Comparison of ENCODE assay signal across 8 mouse cellular contexts in genomic region chr9:77655935-77656288, GRCm38 (mm10). TPM values are rescaled to one million over a fixed set of nuclear protein-coding genes. Genes with fewer than 3 reads are reported as not detected.
DNase-seq lines count a peak whose midpoint lies in the region; ATAC-seq and TF ChIP-seq lines count a peak whose summit lies in the region.

No protein-coding gene starts in this region.

- TF ChIP-seq EP300 in liver, postnatal 0 days (IDR thresholded peaks at IDR 0.05; ENCODE audit: low read depth), result no peak

- peak overlapping the region; percentile 58 for H3K4me3 ChIP-seq in embryonic facial prominence, embryonic 11.5 days (ENCODE audit: low read depth, low read length)
- peak overlapping the region; percentile 56 for H3K4me3 ChIP-seq in heart, embryonic 15.5 days
- peak overlapping the region; percentile 55 for H3K4me3 ChIP-seq in liver, postnatal 0 days (ENCODE audit: low read depth, low read length)
- peak overlapping the region; percentile 61 for H3K4me3 ChIP-seq in neural tube, embryonic 14.5 days (ENCODE audit: low read depth, low read length)

- WGBS in embryonic facial prominence, embryonic 11.5 days, result 0% methylated on average over 7 of the region's 7 CpGs
- WGBS in heart, embryonic 15.5 days, result 4% methylated on average over 7 of the region's 7 CpGs
- under 1% methylated on average over 7 of the region's 7 CpGs for WGBS in liver, postnatal 0 days (ENCODE audit: insufficient replicate concordance)
- WGBS in neural tube, embryonic 14.5 days, result under 1% methylated on average over 7 of the region's 7 CpGs

- no peaks in the 10 kb centered on the region; the same call in 1 of the 2 replicates for H3K4me1 ChIP-seq in embryonic facial prominence, embryonic 11.5 days (ENCODE audit: control insufficient read depth, insufficient read depth, low read length)
- peaks cover 10% of the 10 kb centered on the region for H3K4me1 ChIP-seq in heart, embryonic 15.5 days (replicated peaks)
- peaks cover 8% of the 10 kb centered on the region for H3K4me1 ChIP-seq in liver, postnatal 0 days (ENCODE audit: insufficient read depth)
- H3K4me1 ChIP-seq in neural tube, embryonic 14.5 days (ENCODE audit: control insufficient read depth, insufficient read depth, low read length), result no peaks in the 10 kb centered on the region

- H3K4me2 ChIP-seq in embryonic facial prominence, embryonic 11.5 days (ENCODE audit: low read depth, low read length), result peak overlapping the region; percentile 100
- H3K4me2 ChIP-seq in heart, embryonic 15.5 days, result peak overlapping the region; percentile 96
- peak overlapping the region; percentile 95 for H3K4me2 ChIP-seq in liver, postnatal 0 days (ENCODE audit: low read depth, low read length)
- peak overlapping the region; percentile 99 for H3K4me2 ChIP-seq in neural tube, embryonic 14.5 days (ENCODE audit: low read depth, low read length)

- no peaks in the 10 kb centered on the region for H3K36me3 ChIP-seq in embryonic facial prominence, embryonic 11.5 days (replicated peaks; ENCODE audit: control insufficient read depth, insufficient read depth, low read depth, low read length)
- no peaks in the 10 kb centered on the region; the same call in 1 of the 2 replicates for H3K36me3 ChIP-seq in heart, embryonic 15.5 days
- H3K36me3 ChIP-seq in liver, postnatal 0 days (replicated peaks; ENCODE audit: insufficient read depth, low read length), result no peaks in the 10 kb centered on the region
- no peaks in the 10 kb centered on the region for H3K36me3 ChIP-seq in neural tube, embryonic 14.5 days (ENCODE audit: control insufficient read depth, insufficient read depth, low read length)

- H3K9ac ChIP-seq in embryonic facial prominence, embryonic 11.5 days (replicated peaks; ENCODE audit: low read length), result no peak overlapping the region; the same call in 1 of the 2 replicates
- H3K9ac ChIP-seq in heart, embryonic 15.5 days, result no peak overlapping the region
- H3K9ac ChIP-seq in liver, postnatal 0 days (replicated peaks), result no peak overlapping the region
- peak overlapping the region; percentile 60; the same call in 1 of the 2 replicates for H3K9ac ChIP-seq in neural tube, embryonic 14.5 days (replicated peaks; ENCODE audit: low read depth, low read length)

- TF ChIP-seq CTCF in liver, postnatal 0 days (IDR thresholded peaks at IDR 0.05; ENCODE audit: low read depth), result peak; percentile 66

- peak; percentile 74 for ATAC-seq in activated CD4-positive, CD25-positive, alpha-beta regulatory T cell, adult 4 months
- ATAC-seq in embryonic facial prominence, embryonic 11.5 days (replicated peaks; ENCODE audit: insufficient number of reproducible peaks, low FRiP score, low TSS enrichment, low read depth), result peak; percentile 25; the same call in 1 of the 2 replicates
- 0 out of 2 replicates have a peak, but pooled peaks have one; percentile 66 for ATAC-seq in heart, embryonic 15.5 days (replicated peaks; ENCODE audit: insufficient number of reproducible peaks, insufficient read depth, low FRiP score, low read depth)
- ATAC-seq in liver, postnatal 0 days, result peak; percentile 21; the same call in 1 of the 2 replicates
- ATAC-seq in neural tube, embryonic 14.5 days (ENCODE audit: low read depth), result peak; percentile 62

- H3K9me3 ChIP-seq in embryonic facial prominence, embryonic 11.5 days (replicated peaks; ENCODE audit: control insufficient read depth, low read length), result no peaks in the 10 kb centered on the region
- no peaks in the 10 kb centered on the region for H3K9me3 ChIP-seq in heart, embryonic 15.5 days (replicated peaks)
- no peaks in the 10 kb centered on the region for H3K9me3 ChIP-seq in liver, postnatal 0 days (ENCODE audit: low read length)
- no peaks in the 10 kb centered on the region for H3K9me3 ChIP-seq in neural tube, embryonic 14.5 days (ENCODE audit: control insufficient read depth, low read length)

- H3K27ac ChIP-seq in embryonic facial prominence, embryonic 11.5 days (replicated peaks; ENCODE audit: low read depth, low read length), result no peak overlapping the region
- H3K27ac ChIP-seq in heart, embryonic 15.5 days, result no peak overlapping the region
- no peak overlapping the region for H3K27ac ChIP-seq in liver, postnatal 0 days (ENCODE audit: low read depth)
- H3K27ac ChIP-seq in neural tube, embryonic 14.5 days (ENCODE audit: low read depth, low read length), result no peak overlapping the region

- H3K27me3 ChIP-seq in embryonic facial prominence, embryonic 11.5 days (ENCODE audit: control insufficient read depth, insufficient read depth, low read length), result peaks cover 5% of the 10 kb centered on the region
- H3K27me3 ChIP-seq in heart, embryonic 15.5 days, result no peaks in the 10 kb centered on the region
- H3K27me3 ChIP-seq in liver, postnatal 0 days (ENCODE audit: insufficient read depth, low read length), result peaks cover 9% of the 10 kb centered on the region; the same call in 1 of the 2 replicates
- H3K27me3 ChIP-seq in neural tube, embryonic 14.5 days (ENCODE audit: control insufficient read depth, insufficient read depth, low read length), result peaks cover 2% of the 10 kb centered on the region; the same call in 1 of the 2 replicates

- DNase-seq in CD4-positive helper T cell, adult 2 months (ENCODE audit: low read depth, low spot score), result peak; percentile 70
- DNase-seq in embryonic facial prominence, embryonic 11.5 days (ENCODE audit: low spot score), result peak; percentile 84
- peak; percentile 32 for DNase-seq in layer of hippocampus, adult 11-12 months (ENCODE audit: low spot score)
- DNase-seq in liver, postnatal 0 days, result peak; percentile 41
- peak; percentile 31 for DNase-seq in thymus, postnatal 14 days

RNA-seq across cellular contexts. Expression of gene Klhl31, which starts 19.6 kb away (rescaled TPM):
- polyA plus RNA-seq in activated CD4-positive, CD25-positive, alpha-beta regulatory T cell, adult 4 months (2017; shearing (Covaris generic)), result not detected
- 1.4 and 1.6 TPM in 2 replicates for polyA plus RNA-seq in embryonic facial prominence, embryonic 11.5 days (2014; fragmentation: Nextera tagmentation; extraction: Ambion mirVana)
- polyA plus RNA-seq in heart, embryonic 15.5 days (2015; fragmentation: Nextera tagmentation; extraction: Ambion mirVana), result 48.5 and 52.1 TPM in 2 replicates
- 0.06 and 0.67 TPM in 2 replicates for polyA plus RNA-seq in liver, postnatal 0 days (2015; fragmentation: Nextera tagmentation; extraction: Ambion mirVana)
- polyA plus RNA-seq in neural tube, embryonic 14.5 days (2014; fragmentation: Nextera tagmentation; extraction: Ambion mirVana), result 0.12 and 0.13 TPM in 2 replicates

Comparison
In these comparisons a context has a peak if more than half of its experiments do, and no peak if none do; other contexts are left out.
1. DNase-seq: peak in every context shown above with its lines; median percentile 84 in embryonic facial prominence, embryonic 11.5 days; 70 in CD4-positive helper T cell, adult 2 months; 41 in liver, postnatal 0 days; 32 in layer of hippocampus, adult 11-12 months; 31 in thymus, postnatal 14 days.
2. ATAC-seq: peak in every context shown above with its lines; median percentile 74 in activated CD4-positive, CD25-positive, alpha-beta regulatory T cell, adult 4 months; 66 in heart, embryonic 15.5 days; 62 in neural tube, embryonic 14.5 days; 25 in embryonic facial prominence, embryonic 11.5 days; 21 in liver, postnatal 0 days.
3. RNA of gene Klhl31, which starts 19.6 kb away (polyA plus RNA-seq): 48.5 to 52.1 TPM in heart, embryonic 15.5 days; 1.4 to 1.6 TPM in embryonic facial prominence, embryonic 11.5 days, 0.12 to 0.13 TPM in neural tube, embryonic 14.5 days, 0.06 to 0.67 TPM in liver, postnatal 0 days and not detected in activated CD4-positive, CD25-positive, alpha-beta regulatory T cell, adult 4 months; every median in the first group is over 10 times any median in the second.
4. Peak in every context shown above with its lines, with median percentiles within 50 percentile points of each other: H3K4me2 ChIP-seq and H3K4me3 ChIP-seq.